In the genomic region with DNA sequence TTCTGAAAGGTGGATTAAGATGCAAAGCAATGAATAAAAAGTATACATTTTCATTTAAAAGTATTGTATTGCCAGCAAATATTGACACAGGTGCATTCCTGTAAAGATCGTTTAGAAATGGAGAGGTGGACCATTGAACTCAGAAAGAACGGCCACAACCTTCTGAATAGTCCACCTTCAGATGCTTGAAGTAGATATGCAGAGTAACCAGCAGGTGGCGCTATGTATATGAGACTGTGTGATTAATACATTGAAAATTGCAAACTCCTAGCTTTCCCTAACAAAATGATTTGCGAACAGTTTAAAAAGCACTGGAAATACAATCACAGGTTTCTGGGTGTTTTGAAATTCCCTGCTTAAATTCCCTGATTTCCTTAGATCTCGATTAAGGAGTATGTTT, we compare ENCODE assay signal across 8 mouse cellular contexts.
DNase-seq lines count a peak whose midpoint lies in the region; ATAC-seq and TF ChIP-seq lines count a peak whose summit lies in the region.

No protein-coding gene starts in this region.

- WGBS in forebrain, postnatal 0 days: 10% methylated on average over 5 of the region's 5 CpGs
- 8% methylated on average over 5 of the region's 5 CpGs for WGBS in kidney, embryonic 14.5 days
- 10% methylated on average over 5 of the region's 5 CpGs for WGBS in limb, embryonic 12.5 days
- 22% methylated on average over 5 of the region's 5 CpGs for WGBS in neural tube, embryonic 13.5 days

- peak; percentile 86 for TF ChIP-seq CTCF in forebrain, postnatal 0 days (IDR thresholded peaks at IDR 0.05; ENCODE audit: low read depth)

- no peaks in the 10 kb centered on the region for H3K4me1 ChIP-seq in forebrain, postnatal 0 days (ENCODE audit: insufficient read depth)
- H3K4me1 ChIP-seq in kidney, embryonic 14.5 days (ENCODE audit: control insufficient read depth, insufficient read depth, low read length): no peaks in the 10 kb centered on the region
- H3K4me1 ChIP-seq in limb, embryonic 12.5 days (replicated peaks): no peaks in the 10 kb centered on the region
- H3K4me1 ChIP-seq in neural tube, embryonic 13.5 days (replicated peaks): no peaks in the 10 kb centered on the region

- H3K27me3 ChIP-seq in forebrain, postnatal 0 days (ENCODE audit: insufficient read depth, low read length): no peaks in the 10 kb centered on the region
- H3K27me3 ChIP-seq in kidney, embryonic 14.5 days (ENCODE audit: control insufficient read depth, insufficient read depth, low read length): no peaks in the 10 kb centered on the region
- no peaks in the 10 kb centered on the region for H3K27me3 ChIP-seq in limb, embryonic 12.5 days
- H3K27me3 ChIP-seq in neural tube, embryonic 13.5 days: no peaks in the 10 kb centered on the region

- H3K36me3 ChIP-seq in forebrain, postnatal 0 days (ENCODE audit: insufficient read depth): no peaks in the 10 kb centered on the region
- H3K36me3 ChIP-seq in kidney, embryonic 14.5 days (ENCODE audit: control insufficient read depth, insufficient read depth, low read length): no peaks in the 10 kb centered on the region
- H3K36me3 ChIP-seq in limb, embryonic 12.5 days: no peaks in the 10 kb centered on the region
- H3K36me3 ChIP-seq in neural tube, embryonic 13.5 days: no peaks in the 10 kb centered on the region

- no peak overlapping the region for H3K4me2 ChIP-seq in forebrain, postnatal 0 days (ENCODE audit: low read depth)
- H3K4me2 ChIP-seq in kidney, embryonic 14.5 days (replicated peaks; ENCODE audit: low read depth, low read length): no peak overlapping the region
- no peak overlapping the region for H3K4me2 ChIP-seq in limb, embryonic 12.5 days
- no peak overlapping the region for H3K4me2 ChIP-seq in neural tube, embryonic 13.5 days

- no peak overlapping the region for H3K9ac ChIP-seq in forebrain, postnatal 0 days
- H3K9ac ChIP-seq in kidney, embryonic 14.5 days (ENCODE audit: low read depth, low read length): no peak overlapping the region
- H3K9ac ChIP-seq in limb, embryonic 12.5 days (replicated peaks): no peak overlapping the region
- H3K9ac ChIP-seq in neural tube, embryonic 13.5 days: no peak overlapping the region

- no peaks in the 10 kb centered on the region for H3K9me3 ChIP-seq in forebrain, postnatal 0 days (ENCODE audit: low read length)
- H3K9me3 ChIP-seq in kidney, embryonic 14.5 days (ENCODE audit: control insufficient read depth, low read length): no peaks in the 10 kb centered on the region
- no peaks in the 10 kb centered on the region for H3K9me3 ChIP-seq in limb, embryonic 12.5 days
- H3K9me3 ChIP-seq in neural tube, embryonic 13.5 days: no peaks in the 10 kb centered on the region

- ATAC-seq in forebrain, postnatal 0 days: peak; percentile 78
- ATAC-seq in kidney, embryonic 14.5 days (ENCODE audit: low FRiP score, low TSS enrichment): peak; percentile 79; the same call in 1 of the 2 replicates
- 0 out of 2 replicates have a peak, but pooled peaks have one; percentile 37 for ATAC-seq in limb, embryonic 12.5 days (ENCODE audit: insufficient number of reproducible peaks, insufficient read depth, low FRiP score, low TSS enrichment, low read depth)
- 0 out of 2 replicates have a peak, but pooled peaks have one; percentile 43 for ATAC-seq in neural tube, embryonic 13.5 days (ENCODE audit: low read depth)
- no peak for ATAC-seq in activated CD4-positive, CD25-positive, alpha-beta regulatory T cell, adult 4 months

- H3K4me3 ChIP-seq in forebrain, postnatal 0 days (ENCODE audit: low read depth, low read length): no peak overlapping the region
- H3K4me3 ChIP-seq in kidney, embryonic 14.5 days (ENCODE audit: low read length): no peak overlapping the region
- no peak overlapping the region for H3K4me3 ChIP-seq in limb, embryonic 12.5 days (replicated peaks)
- H3K4me3 ChIP-seq in neural tube, embryonic 13.5 days: no peak overlapping the region

- no peak overlapping the region for H3K27ac ChIP-seq in forebrain, postnatal 0 days (ENCODE audit: low read depth, low read length)
- no peak overlapping the region for H3K27ac ChIP-seq in kidney, embryonic 14.5 days (ENCODE audit: low read depth, low read length)
- no peak overlapping the region for H3K27ac ChIP-seq in limb, embryonic 12.5 days
- H3K27ac ChIP-seq in neural tube, embryonic 13.5 days (replicated peaks): no peak overlapping the region

- peak; percentile 60 for DNase-seq in urinary bladder, postnatal 25 days (ENCODE audit: low spot score)
- DNase-seq in urinary bladder, adult 2 months (ENCODE audit: low spot score): no peak
- peak; percentile 16 for DNase-seq in c-Kit-positive CD71-positive TER-119-negative erythroid progenitor cells, embryonic 14.5 days (ENCODE audit: low read depth)
- peak; percentile 86 for DNase-seq in forebrain, postnatal 0 days
